Mouse (Mus musculus) erythroblast, embryonic 14.5 days (primary cell): ENCODE measurements around the gene Tenm4. TPM values are rescaled to one million over a fixed set of nuclear protein-coding genes. Genes with fewer than 3 reads are reported as not detected.

Source experiments
- H3K27me3 ChIP-seq: 2 replicates; pipeline ENCODE4 v1.6.1; 2012; ENCODE audit warnings: inconsistent platforms; ENCODE audit not compliant: control insufficient read depth
- H3K36me3 ChIP-seq: 2 replicates; pipeline ENCODE4 v1.6.1; 2012; ENCODE audit warnings: mild to moderate bottlenecking, inconsistent platforms; ENCODE audit not compliant: control insufficient read depth
- H3K4me1 ChIP-seq: 2 replicates; pipeline ENCODE4 v1.6.1; 2012; ENCODE audit warnings: inconsistent platforms; ENCODE audit not compliant: control insufficient read depth
- H3K4me3 ChIP-seq: replicated peaks from 2 replicates; pipeline ENCODE3; 2012; ENCODE audit warnings: moderate library complexity, mild to moderate bottlenecking, inconsistent platforms
- H3K9me3 ChIP-seq: 2 replicates; pipeline ENCODE4 v1.6.1; 2012; ENCODE audit warnings: low read length, inconsistent platforms, mixed read lengths; ENCODE audit not compliant: control insufficient read depth
- GATA1 ChIP-seq: IDR thresholded peaks from 2 replicates; pipeline ENCODE4 v1.6.1; 2012; ENCODE audit warnings: low read length, inconsistent platforms, mixed read lengths
- TAL1 ChIP-seq: IDR thresholded peaks from 3 replicates; pipeline ENCODE4 v1.6.1; 2012; ENCODE audit warnings: low read length, inconsistent platforms, mixed read lengths
- polyA plus RNA-seq: library from polyadenylated mRNA; stranded (reverse); fragments of >175 nt; gene quantifications from 2 replicates; pipeline ENCODE4 v1.2.3, GENCODE M21; 2012

The Tenm4 gene
- polyA plus RNA-seq, 1 experiment, result not detected

DNA sequence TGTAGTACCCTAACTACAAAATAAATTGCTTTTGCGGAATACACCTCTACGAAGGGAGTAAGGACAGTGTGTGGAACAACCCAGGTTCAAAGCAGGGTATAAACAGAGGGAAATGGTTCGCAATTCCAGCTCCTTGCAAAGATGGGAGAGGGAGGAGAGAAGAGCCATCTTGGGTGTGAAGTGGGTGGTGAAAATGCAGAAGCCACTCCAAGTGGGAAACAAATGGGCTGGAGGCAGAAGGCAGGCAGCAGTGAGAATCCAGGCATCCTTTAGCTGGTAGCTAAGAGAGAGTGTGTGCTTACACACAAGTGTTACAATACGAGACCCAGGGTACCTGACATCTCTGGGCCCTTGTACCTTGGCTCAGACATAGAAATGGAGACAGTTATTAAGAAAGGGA lies 395.2 kb downstream of the Tenm4 start:
- H3K4me3 ChIP-seq, result no peak overlapping the region
- no peak for TF ChIP-seq TAL1
- TF ChIP-seq GATA1, result no peak
- no peaks in the 10 kb centered on the region for H3K9me3 ChIP-seq
- H3K27me3 ChIP-seq, result no peaks in the 10 kb centered on the region
- H3K4me1 ChIP-seq, result no peaks in the 10 kb centered on the region
- no peaks in the 10 kb centered on the region for H3K36me3 ChIP-seq

- Histone ChIP-seq H3K9me3 (no peaks in the 10 kb centered on the region), H3K36me3 (no peaks in the 10 kb centered on the region), H3K27me3 (no peaks in the 10 kb centered on the region), H3K4me3 (no peak overlapping the region), H3K4me1 (no peaks in the 10 kb centered on the region)
- TF ChIP-seq TAL1 (no peak), GATA1 (no peak)
These were observed 397.0 kb downstream of the Tenm4 start for GRCm38 (mm10) chr7:96568034-96568433.

GRCm38 (mm10) chr7:96570965-96571364 lies 399.9 kb downstream of the Tenm4 start:
- TF ChIP-seq GATA1 (no peak), TAL1 (no peak)
- H3K4me3 ChIP-seq, result no peak overlapping the region
- H3K9me3 ChIP-seq, result no peaks in the 10 kb centered on the region
- no peaks in the 10 kb centered on the region for H3K36me3 ChIP-seq
- no peaks in the 10 kb centered on the region for H3K27me3 ChIP-seq
- no peaks in the 10 kb centered on the region for H3K4me1 ChIP-seq

DNA sequence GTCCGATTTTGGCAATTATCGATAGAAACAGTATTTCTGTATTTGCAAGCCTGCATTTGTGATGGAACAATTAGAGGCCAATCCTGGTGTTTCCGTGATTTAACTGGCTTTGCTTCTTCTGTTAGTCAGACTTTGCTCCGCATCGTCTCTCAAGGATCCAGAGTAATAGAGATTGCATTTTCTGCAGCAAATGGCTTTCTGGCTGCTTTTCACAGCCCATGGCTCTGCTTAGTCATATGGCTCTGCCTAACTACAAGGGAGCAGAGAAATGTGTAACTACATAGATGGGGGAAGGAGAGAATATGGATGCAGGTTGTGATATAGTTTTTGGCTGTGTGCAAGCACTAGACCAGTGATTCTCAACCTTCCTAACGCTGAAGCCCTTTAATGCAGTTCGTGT lies 401.9 kb downstream of the Tenm4 start:
- H3K4me1 ChIP-seq, result no peaks in the 10 kb centered on the region
- H3K27me3 ChIP-seq, result no peaks in the 10 kb centered on the region
- TF ChIP-seq TAL1, result no peak
- H3K9me3 ChIP-seq, result no peaks in the 10 kb centered on the region
- no peak overlapping the region for H3K4me3 ChIP-seq
- no peaks in the 10 kb centered on the region for H3K36me3 ChIP-seq

GRCm38 (mm10) chr7:96575202-96575650 lies 404.2 kb downstream of the Tenm4 start:
- no peaks in the 10 kb centered on the region for H3K4me1 ChIP-seq
- H3K27me3 ChIP-seq, result no peaks in the 10 kb centered on the region
- no peak overlapping the region for H3K4me3 ChIP-seq
- no peaks in the 10 kb centered on the region for H3K9me3 ChIP-seq
- TF ChIP-seq GATA1, result no peak
- TF ChIP-seq TAL1, result no peak
- H3K36me3 ChIP-seq, result no peaks in the 10 kb centered on the region

DNA sequence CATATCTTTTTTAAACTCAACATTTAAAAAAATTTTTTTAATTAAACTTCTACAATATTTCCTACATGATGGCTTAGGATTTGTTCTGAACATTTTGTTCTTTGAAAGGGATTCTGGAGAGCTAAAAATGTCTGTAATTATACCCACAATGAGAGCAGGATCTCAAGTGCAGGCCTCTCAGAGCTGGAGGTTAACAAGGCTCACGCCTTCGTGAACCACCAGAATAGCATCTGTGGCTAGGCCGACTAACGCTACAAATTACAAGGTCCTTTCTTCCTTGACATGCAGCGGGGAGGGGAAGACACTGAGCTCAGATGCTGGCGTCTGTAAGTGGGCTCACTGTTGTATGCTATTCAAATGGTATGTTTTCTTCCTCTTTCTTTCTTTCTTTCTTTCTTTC lies 411.7 kb downstream of the Tenm4 start:
- Histone ChIP-seq H3K4me3 (no peak overlapping the region), H3K36me3 (no peaks in the 10 kb centered on the region), H3K9me3 (no peaks in the 10 kb centered on the region), H3K4me1 (no peaks in the 10 kb centered on the region), H3K27me3 (no peaks in the 10 kb centered on the region)
- TF ChIP-seq TAL1 (no peak), GATA1 (no peak)

GRCm38 (mm10) chr7:96587403-96587802 lies 416.4 kb downstream of the Tenm4 start:
- no peaks in the 10 kb centered on the region for H3K9me3 ChIP-seq
- H3K36me3 ChIP-seq, result no peaks in the 10 kb centered on the region
- no peaks in the 10 kb centered on the region for H3K27me3 ChIP-seq
- H3K4me1 ChIP-seq, result no peaks in the 10 kb centered on the region
- no peak overlapping the region for H3K4me3 ChIP-seq
- no peak for TF ChIP-seq TAL1
- no peak for TF ChIP-seq GATA1

DNA sequence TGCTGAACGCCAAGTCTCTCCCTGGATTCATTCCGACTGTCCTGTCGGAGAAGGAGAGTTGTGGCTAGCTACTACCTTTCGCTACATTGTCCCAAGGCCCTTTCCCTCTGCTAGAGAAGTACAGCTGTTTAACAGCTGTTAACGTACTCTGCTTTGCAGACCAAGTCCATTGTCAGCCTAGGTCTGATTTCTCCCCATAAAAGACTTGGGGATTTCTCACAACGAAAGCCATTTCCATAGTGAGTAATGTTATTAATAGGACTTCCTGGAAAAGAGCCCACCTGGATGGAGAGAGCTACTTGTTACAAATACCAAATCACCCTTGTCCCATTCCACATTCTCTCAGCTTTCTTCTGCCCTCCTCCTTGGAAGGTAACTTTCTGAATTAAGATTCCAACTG lies 417.5 kb downstream of the Tenm4 start:
- Histone ChIP-seq H3K4me1 (no peaks in the 10 kb centered on the region), H3K9me3 (no peaks in the 10 kb centered on the region), H3K4me3 (no peak overlapping the region), H3K36me3 (no peaks in the 10 kb centered on the region), H3K27me3 (no peaks in the 10 kb centered on the region)
- no peak for TF ChIP-seq TAL1
- no peak for TF ChIP-seq GATA1

DNA sequence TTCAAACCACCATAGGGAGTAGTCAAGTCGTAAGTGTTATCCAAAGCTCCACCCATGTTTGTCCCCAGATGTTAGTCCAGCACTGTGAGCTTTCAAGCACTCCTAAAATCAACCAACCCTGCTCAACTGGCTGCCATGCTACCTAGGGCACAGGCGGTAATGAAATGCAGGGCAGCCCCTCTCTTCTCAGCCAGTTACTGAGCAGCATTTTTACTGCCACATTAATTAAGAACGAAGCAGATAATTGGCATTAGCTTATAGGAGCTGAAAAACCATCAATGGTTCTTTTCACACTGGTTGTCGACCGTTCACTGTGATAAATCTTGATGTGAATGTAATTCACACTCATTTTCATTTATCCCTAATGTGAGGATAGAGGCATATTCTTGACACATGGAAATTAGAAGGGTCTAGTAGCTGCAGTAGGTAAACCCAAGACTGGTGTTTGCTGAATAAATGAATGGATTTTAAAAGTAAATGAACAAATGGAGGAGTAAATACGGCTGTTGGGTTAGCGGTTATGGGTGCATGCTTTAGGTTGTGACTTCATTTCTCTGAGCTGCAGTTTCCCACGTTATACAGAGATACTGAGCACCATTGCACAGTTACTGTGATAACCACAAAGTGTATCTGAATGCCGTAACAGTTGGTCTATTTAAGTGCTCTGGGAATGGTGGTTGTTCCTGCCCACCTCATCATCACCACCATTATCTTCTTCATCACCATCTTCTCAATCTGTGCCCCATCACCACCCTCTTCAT lies 424.7 kb downstream of the Tenm4 start:
- no peaks in the 10 kb centered on the region for H3K36me3 ChIP-seq
- TF ChIP-seq TAL1 (no peak), GATA1 (no peak)
- no peaks in the 10 kb centered on the region for H3K4me1 ChIP-seq
- no peaks in the 10 kb centered on the region for H3K9me3 ChIP-seq
- H3K4me3 ChIP-seq, result no peak overlapping the region
- H3K27me3 ChIP-seq, result no peaks in the 10 kb centered on the region
